Mouse (Mus musculus) midbrain, embryonic 12.5 days (tissue): ENCODE data around the gene 1700066M21Rik. TPM values are rescaled to one million over a fixed set of nuclear protein-coding genes. Genes with fewer than 3 reads are reported as not detected.

Source experiments
- polyA plus RNA-seq: library from polyadenylated mRNA; unstranded; fragments of >200 nt; fragmentation: Nextera tagmentation; extraction: Ambion mirVana; gene quantifications from 2 replicates; pipeline ENCODE4 v1.2.1, GENCODE M21; 2016

1700066M21Rik gene
- polyA plus RNA-seq, 1 experiment from 2014 or later = 12.5 TPM

Other genes starting within 250 kb of the 1700066M21Rik start
- 19.2 and 19.5 TPM in 2 replicates for gene Maip1, start 28.7 kb downstream of the 1700066M21Rik start, polyA plus RNA-seq
- gene Tyw5, start 29.5 kb downstream of the 1700066M21Rik start, polyA plus RNA-seq = 23.2 and 30.0 TPM in 2 replicates